Mouse (Mus musculus) midbrain, embryonic 14.5 days (tissue): ENCODE measurements around the gene Kcnk5. TPM values are rescaled to one million over a fixed set of nuclear protein-coding genes. Genes with fewer than 3 reads are reported as not detected.

ENCODE experiments used
- ATAC-seq: fragments of 200-750 bp; cut with Nextera tagmentation; 2 replicates; pipeline ENCODE4 v1.8.0; 2017; ENCODE audit warnings: moderate number of reproducible peaks, moderate library complexity; ENCODE audit not compliant: low FRiP score, low TSS enrichment
- DNase-seq: peaks from one replicate; pipeline ENCODE4 v3.0.0-alpha.2; 2015
- H3K27ac ChIP-seq: fragments of 300-500 bp; sonication (generic); replicated peaks from 2 replicates; pipeline ENCODE4 v1.5.1; 2014; ENCODE audit warnings: mild to moderate bottlenecking, low read depth, low read length, moderate library complexity
- H3K27me3 ChIP-seq: fragments of 300-500 bp; sonication (generic); 2 replicates; pipeline ENCODE4 v1.6.1; 2014; ENCODE audit warnings: low read length, control low read depth, mixed read lengths; ENCODE audit not compliant: control insufficient read depth, insufficient read depth
- H3K36me3 ChIP-seq: fragments of 300-500 bp; sonication (generic); 2 replicates; pipeline ENCODE4 v1.6.1; 2014; ENCODE audit warnings: low read length, control low read depth; ENCODE audit not compliant: control insufficient read depth, insufficient read depth
- H3K4me1 ChIP-seq: fragments of 300-500 bp; sonication (generic); 2 replicates; pipeline ENCODE4 v1.6.1; 2014; ENCODE audit warnings: mild to moderate bottlenecking, antibody characterized with exemption, low read length, control low read depth; ENCODE audit not compliant: control insufficient read depth, insufficient read depth
- H3K4me2 ChIP-seq: fragments of 300-500 bp; sonication (generic); 2 replicates; pipeline ENCODE4 v1.6.1; 2014; ENCODE audit warnings: mild to moderate bottlenecking, low read length, moderate library complexity
- H3K4me3 ChIP-seq: fragments of 300-500 bp; sonication (generic); replicated peaks from 2 replicates; pipeline ENCODE4 v1.5.1; 2014; ENCODE audit warnings: low read depth, low read length
- H3K9ac ChIP-seq: fragments of 300-500 bp; sonication (generic); replicated peaks from 2 replicates; pipeline ENCODE4 v1.6.1; 2014; ENCODE audit warnings: mild to moderate bottlenecking, low read length, moderate library complexity
- H3K9me3 ChIP-seq: fragments of 300-500 bp; sonication (generic); 2 replicates; pipeline ENCODE4 v1.6.1; 2016; ENCODE audit warnings: low read length, control low read depth, mixed read lengths; ENCODE audit not compliant: control insufficient read depth
- WGBS: fragments of 180-500 bp; shearing (Covaris S2); extraction: QIAGEN DNeasy Blood & Tissue Kit; methylation state at CpG from one replicate; pipeline ENCODE4 v1.1.7; 2014; 5-methylcytosine and 5-hydroxymethylcytosine counted together
- polyA plus RNA-seq: library from polyadenylated mRNA; unstranded; fragments of >200 nt; fragmentation: Nextera tagmentation; extraction: Ambion mirVana; gene quantifications from 2 replicates; pipeline ENCODE4 v1.2.1, GENCODE M21; 2014

Gene Kcnk5
- polyA plus RNA-seq, 1 experiment from 2014 or later, result 0.88 TPM

- 92% methylated on average over 5 of the region's 5 CpGs for WGBS
These were observed 41.6 kb upstream of the Kcnk5 start for GRCm38 (mm10) chr14:20223253-20223652.

GRCm38 (mm10) chr14:20221083-20221482 lies 39.5 kb upstream of the Kcnk5 start:
- Histone ChIP-seq H3K36me3 (no peaks in the 10 kb centered on the region), H3K4me2 (no peak overlapping the region), H3K4me3 (no peak overlapping the region), H3K4me1 (peaks cover 22% of the 10 kb centered on the region), H3K9ac (no peak overlapping the region), H3K27me3 (no peaks in the 10 kb centered on the region), H3K27ac (no peak overlapping the region), H3K9me3 (no peaks in the 10 kb centered on the region)
- ATAC-seq, result no peak
- DNase-seq, result no peak
- WGBS, result 19% methylated on average over 7 of the region's 7 CpGs

More at GRCm38 (mm10) chr14:20223253-20223652, 41.6 kb upstream of the Kcnk5 start:
- H3K36me3 ChIP-seq, result no peaks in the 10 kb centered on the region
- DNase-seq, result no peak
- no peak overlapping the region for H3K4me3 ChIP-seq
- H3K4me2 ChIP-seq, result no peak overlapping the region
- H3K9me3 ChIP-seq, result no peaks in the 10 kb centered on the region
- H3K27me3 ChIP-seq, result no peaks in the 10 kb centered on the region
- no peak overlapping the region for H3K9ac ChIP-seq
- peaks cover 28% of the 10 kb centered on the region for H3K4me1 ChIP-seq
- no peak overlapping the region for H3K27ac ChIP-seq
- no peak for ATAC-seq

- Histone ChIP-seq H3K27ac (no peak overlapping the region), H3K27me3 (no peaks in the 10 kb centered on the region), H3K4me2 (no peak overlapping the region), H3K9me3 (no peaks in the 10 kb centered on the region), H3K9ac (no peak overlapping the region), H3K4me1 (peaks cover 9% of the 10 kb centered on the region), H3K4me3 (no peak overlapping the region), H3K36me3 (no peaks in the 10 kb centered on the region)
- DNase-seq, result no peak
- 82% methylated on average over 1 of the region's 1 CpGs for WGBS
- ATAC-seq, result no peak
These were observed 38.2 kb upstream of the Kcnk5 start for GRCm38 (mm10) chr14:20219849-20220248.

GRCm38 (mm10) chr14:20217299-20217864 lies 35.8 kb upstream of the Kcnk5 start:
- DNase-seq, result no peak
- 20% methylated on average over 3 of the region's 3 CpGs for whole genome bisulfite sequencing
- H3K9me3 ChIP-seq, result no peaks in the 10 kb centered on the region

GRCm38 (mm10) chr14:20216561-20217298 lies 35.1 kb upstream of the Kcnk5 start:
- H3K36me3 ChIP-seq, result no peaks in the 10 kb centered on the region
- H3K4me2 ChIP-seq, result no peak overlapping the region
- H3K9me3 ChIP-seq, result no peaks in the 10 kb centered on the region
- no peak overlapping the region for H3K27ac ChIP-seq
- H3K27me3 ChIP-seq, result no peaks in the 10 kb centered on the region
- 88% methylated on average over 7 of the region's 7 CpGs for WGBS
- DNase-seq (no peak), ATAC-seq (no peak)
- 0 out of 2 replicates have a peak, but pooled peaks cover 3% of the 10 kb centered on the region for H3K4me1 ChIP-seq
- no peak overlapping the region for H3K4me3 ChIP-seq
- H3K9ac ChIP-seq, result no peak overlapping the region

More at GRCm38 (mm10) chr14:20217299-20217864, 35.8 kb upstream of the Kcnk5 start:
- no peak for ATAC-seq
- Histone ChIP-seq H3K4me3 (no peak overlapping the region), H3K27me3 (no peaks in the 10 kb centered on the region), H3K27ac (no peak overlapping the region), H3K36me3 (no peaks in the 10 kb centered on the region), H3K4me1 (0 out of 2 replicates have a peak, but pooled peaks cover 3% of the 10 kb centered on the region), H3K4me2 (no peak overlapping the region), H3K9ac (no peak overlapping the region)

- DNase-seq (no peak), ATAC-seq (no peak)
- no peak overlapping the region for H3K4me2 ChIP-seq
- 86% methylated on average over 5 of the region's 5 CpGs for WGBS
- H3K9me3 ChIP-seq, result no peaks in the 10 kb centered on the region
- H3K27me3 ChIP-seq, result no peaks in the 10 kb centered on the region
- no peaks in the 10 kb centered on the region for H3K36me3 ChIP-seq
- H3K4me3 ChIP-seq, result no peak overlapping the region
- no peak overlapping the region for H3K9ac ChIP-seq
- H3K4me1 ChIP-seq, result no peaks in the 10 kb centered on the region
- H3K27ac ChIP-seq, result no peak overlapping the region
These were observed 34.2 kb upstream of the Kcnk5 start for GRCm38 (mm10) chr14:20215826-20216225.

GRCm38 (mm10) chr14:20214125-20214524 lies 32.5 kb upstream of the Kcnk5 start:
- H3K27ac ChIP-seq, result no peak overlapping the region
- no peaks in the 10 kb centered on the region for H3K27me3 ChIP-seq
- no peak overlapping the region for H3K4me3 ChIP-seq
- H3K9me3 ChIP-seq, result no peaks in the 10 kb centered on the region
- ATAC-seq, result no peak
- H3K4me1 ChIP-seq, result no peaks in the 10 kb centered on the region
- 93% methylated on average over 7 of the region's 7 CpGs for WGBS
- H3K9ac ChIP-seq, result no peak overlapping the region
- H3K4me2 ChIP-seq, result no peak overlapping the region
- no peaks in the 10 kb centered on the region for H3K36me3 ChIP-seq
- no peak for DNase-seq

GRCm38 (mm10) chr14:20211754-20212601 lies 30.4 kb upstream of the Kcnk5 start:
- 31% methylated on average over 9 of the region's 9 CpGs for WGBS
- ATAC-seq (no peak), DNase-seq (no peak)
- Histone ChIP-seq H3K4me1 (no peaks in the 10 kb centered on the region), H3K4me2 (no peak overlapping the region), H3K27me3 (no peaks in the 10 kb centered on the region), H3K36me3 (no peaks in the 10 kb centered on the region), H3K9me3 (no peaks in the 10 kb centered on the region), H3K9ac (no peak overlapping the region), H3K27ac (no peak overlapping the region), H3K4me3 (no peak overlapping the region)
